Mouse (Mus musculus): ENCODE measurements around the gene Mlf2. TPM values are rescaled to one million over a fixed set of nuclear protein-coding genes. Genes with fewer than 3 reads are reported as not detected.
"Not testable (repeated sequence)": the region's sequence is repeated elsewhere in the genome, so short reads cannot be mapped to it uniquely, and the experiment has no call there.

The Mlf2 gene
- polyA plus RNA-seq, 1 experiment, result 403 TPM

DNA sequence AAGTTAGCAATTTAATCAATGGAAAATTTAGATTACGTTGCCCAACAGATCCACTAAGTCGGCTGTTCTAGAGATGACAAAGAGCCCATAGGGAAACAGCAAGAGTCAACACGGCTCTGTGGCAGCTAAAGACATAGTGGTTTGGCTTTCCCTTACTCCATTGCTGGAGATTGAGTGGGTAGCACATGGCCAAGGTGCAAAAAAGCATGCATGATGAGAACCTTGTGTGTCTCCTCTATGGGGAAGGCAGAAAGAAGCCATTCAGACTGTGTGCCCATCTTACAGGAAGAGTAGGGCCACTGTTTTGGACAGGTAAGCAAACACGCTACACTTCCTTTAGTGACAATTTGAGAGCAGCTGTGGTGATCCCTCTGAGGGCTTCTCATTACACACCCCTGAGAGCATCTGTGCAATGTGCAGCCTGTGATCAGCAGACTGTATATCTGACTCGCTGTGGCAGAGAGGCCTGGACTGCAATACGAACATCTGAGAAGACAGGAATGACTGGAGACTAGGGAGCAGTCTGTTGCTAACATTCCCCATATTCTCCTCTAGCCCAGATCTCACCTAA, 42.5 kb upstream of the Mlf2 start:
- Histone ChIP-seq H3K27me3 (replicated peaks; ENCODE audit: control insufficient read depth, insufficient read depth, low read length) (no peaks in the 10 kb centered on the region), H3K4me1 (ENCODE audit: control insufficient read depth, insufficient read depth, low read length) (no peaks in the 10 kb centered on the region), H3K27ac (ENCODE audit: insufficient read depth, low read depth, low read length) (no peak overlapping the region), H3K36me3 (ENCODE audit: control insufficient read depth, insufficient read depth, low read length) (no peaks in the 10 kb centered on the region), H3K4me3 (ENCODE audit: insufficient read depth, low read depth, low read length) (no peak overlapping the region)
- no peak for DNase-seq
- WGBS, result 89% methylated on average over 6 of the region's 6 CpGs
- TF ChIP-seq CTCF (conservative IDR thresholded peaks at IDR 0.05; ENCODE audit: insufficient read depth, insufficient read length, low read depth, low read length) (no peak), POLR2A (IDR thresholded peaks at IDR 0.05; ENCODE audit: low read depth, low read length) (no peak)

DNA sequence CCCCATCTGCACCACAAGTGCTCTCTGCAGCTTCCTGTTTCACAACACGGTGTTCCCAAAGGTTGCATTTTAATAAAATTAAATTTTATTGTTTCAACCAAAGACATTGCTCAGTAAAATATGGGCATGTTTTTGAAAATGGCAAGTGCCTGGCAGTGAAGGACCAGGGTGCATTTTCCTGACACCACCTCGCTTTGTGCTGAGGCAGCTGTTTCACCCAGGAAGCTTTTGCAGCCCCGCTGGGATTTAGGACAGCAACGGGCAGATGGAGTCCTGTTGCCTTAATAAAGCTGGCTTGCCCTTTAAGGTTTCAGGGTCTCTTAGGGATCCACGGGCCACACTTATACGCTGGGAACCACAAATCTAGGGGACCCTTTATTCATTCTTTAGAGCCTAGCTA, 40.2 kb upstream of the Mlf2 start:
- WGBS, result 59% methylated on average over 6 of the region's 6 CpGs
- Histone ChIP-seq H3K27ac (ENCODE audit: insufficient read depth, low read depth, low read length) (no peak overlapping the region), H3K27me3 (replicated peaks; ENCODE audit: control insufficient read depth, insufficient read depth, low read length) (no peaks in the 10 kb centered on the region), H3K36me3 (ENCODE audit: control insufficient read depth, insufficient read depth, low read length) (no peaks in the 10 kb centered on the region), H3K4me3 (ENCODE audit: insufficient read depth, low read depth, low read length) (no peak overlapping the region), H3K4me1 (ENCODE audit: control insufficient read depth, insufficient read depth, low read length) (no peaks in the 10 kb centered on the region)
- TF ChIP-seq CTCF (conservative IDR thresholded peaks at IDR 0.05; ENCODE audit: insufficient read depth, insufficient read length, low read depth, low read length), result no peak
- no peak for TF ChIP-seq POLR2A (IDR thresholded peaks at IDR 0.05; ENCODE audit: low read depth, low read length)
- no peak for DNase-seq

DNA sequence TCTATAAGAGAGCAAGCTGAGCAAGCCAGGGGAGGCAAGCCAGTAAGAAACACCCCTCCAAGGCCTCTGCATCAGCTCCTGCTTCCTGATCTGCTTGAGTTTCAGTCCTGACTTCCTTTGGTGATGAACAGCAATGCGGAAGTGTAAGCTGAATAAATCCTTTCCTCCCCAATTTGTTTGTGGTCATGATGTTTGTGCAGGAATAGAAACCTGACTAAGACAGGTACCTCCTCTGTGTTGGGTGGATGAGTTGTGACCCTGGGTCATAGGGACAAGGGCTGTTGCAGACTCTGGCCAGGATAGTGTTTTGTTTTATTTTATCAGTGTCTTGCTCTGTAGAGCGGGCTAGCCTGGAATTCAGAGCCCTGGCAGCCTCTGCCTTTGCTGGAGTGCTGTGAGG, 37.1 kb upstream of the Mlf2 start:
- H3K36me3 ChIP-seq (ENCODE audit: control insufficient read depth, insufficient read depth, low read length); H3K27me3 ChIP-seq (replicated peaks; ENCODE audit: control insufficient read depth, insufficient read depth, low read length); DNase-seq; H3K27ac ChIP-seq (ENCODE audit: insufficient read depth, low read depth, low read length); H3K4me1 ChIP-seq (ENCODE audit: control insufficient read depth, insufficient read depth, low read length); H3K4me3 ChIP-seq (ENCODE audit: insufficient read depth, low read depth, low read length): not testable (repeated sequence)
- 74% methylated on average over 2 of the region's 2 CpGs for WGBS

DNA sequence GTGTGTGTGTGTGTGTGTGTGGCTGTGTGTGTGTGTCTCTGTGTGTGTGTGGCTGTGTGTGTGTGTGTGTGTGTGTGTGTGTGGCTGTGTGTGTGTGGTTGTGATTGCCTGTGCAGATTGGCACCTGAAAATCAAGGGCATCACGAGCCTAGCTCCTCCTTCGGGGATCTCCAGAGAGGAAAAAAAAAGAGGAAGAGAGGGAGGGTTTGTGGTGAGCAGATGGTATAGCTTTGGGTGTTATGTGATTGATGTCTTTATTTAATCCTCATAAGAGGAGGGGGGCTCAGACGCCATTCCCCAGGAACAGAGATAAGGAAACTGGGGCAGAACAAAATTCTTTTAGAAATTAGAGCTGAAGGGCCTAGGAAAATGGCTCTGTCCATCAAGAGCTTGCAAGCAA, 32.8 kb upstream of the Mlf2 start:
- no peak for DNase-seq
- H3K27me3 ChIP-seq (replicated peaks; ENCODE audit: control insufficient read depth, insufficient read depth, low read length), result no peaks in the 10 kb centered on the region
- 66% methylated on average over 3 of the region's 3 CpGs for WGBS
- H3K4me1 ChIP-seq (ENCODE audit: control insufficient read depth, insufficient read depth, low read length), result no peaks in the 10 kb centered on the region
- no peaks in the 10 kb centered on the region for H3K36me3 ChIP-seq (ENCODE audit: control insufficient read depth, insufficient read depth, low read length)
- TF ChIP-seq POLR2A (IDR thresholded peaks at IDR 0.05; ENCODE audit: low read depth, low read length) (no peak), CTCF (conservative IDR thresholded peaks at IDR 0.05; ENCODE audit: insufficient read depth, insufficient read length, low read depth, low read length) (no peak)
- no peak overlapping the region for H3K27ac ChIP-seq (ENCODE audit: insufficient read depth, low read depth, low read length)
- H3K4me3 ChIP-seq (ENCODE audit: insufficient read depth, low read depth, low read length), result no peak overlapping the region

DNA sequence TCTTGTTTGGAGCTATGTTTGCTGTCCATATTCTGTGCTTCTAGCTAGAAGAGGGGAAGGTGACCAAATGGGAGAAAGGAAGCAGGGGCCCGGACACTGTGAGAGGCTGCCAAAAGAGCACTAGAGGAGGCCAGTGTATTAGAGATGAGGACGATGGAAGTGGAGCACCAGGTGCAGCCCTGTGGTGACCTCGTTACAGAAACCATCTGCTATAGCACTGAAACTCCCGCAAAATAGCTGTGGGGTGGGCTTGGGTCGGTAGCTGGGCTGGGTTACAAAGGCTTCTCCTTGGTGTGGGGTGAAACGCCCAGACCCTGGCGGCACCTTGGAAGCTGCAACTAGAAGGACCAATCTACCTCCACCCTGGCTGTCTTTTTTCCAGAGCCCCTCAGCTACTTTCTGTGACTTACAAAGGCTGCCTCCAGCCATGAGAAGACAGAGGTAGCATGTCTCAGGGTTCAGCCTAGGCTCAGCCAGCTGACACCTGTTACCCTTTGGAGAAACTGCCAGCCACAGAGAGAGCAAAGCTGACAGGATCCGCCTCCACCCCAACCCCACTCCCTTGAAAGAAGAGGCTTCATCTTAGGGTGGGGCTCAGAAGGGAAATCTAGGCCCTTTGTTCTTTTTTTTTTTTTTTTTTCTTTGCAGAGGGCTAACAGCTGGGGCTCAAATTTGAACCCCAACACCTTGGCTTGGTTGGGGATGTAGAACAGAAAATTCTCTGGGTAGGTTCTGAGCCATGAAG, 31.0 kb upstream of the Mlf2 start:
- Histone ChIP-seq H3K36me3 (ENCODE audit: control insufficient read depth, insufficient read depth, low read length) (no peaks in the 10 kb centered on the region), H3K4me1 (ENCODE audit: control insufficient read depth, insufficient read depth, low read length) (peaks cover 7% of the 10 kb centered on the region; the same call in 1 of the 2 replicates), H3K4me3 (ENCODE audit: insufficient read depth, low read depth, low read length) (no peak overlapping the region), H3K27me3 (replicated peaks; ENCODE audit: control insufficient read depth, insufficient read depth, low read length) (no peaks in the 10 kb centered on the region), H3K27ac (ENCODE audit: insufficient read depth, low read depth, low read length) (no peak overlapping the region)
- 70% methylated on average over 8 of the region's 8 CpGs for WGBS
- DNase-seq, result no peak
- TF ChIP-seq CTCF (conservative IDR thresholded peaks at IDR 0.05; ENCODE audit: insufficient read depth, insufficient read length, low read depth, low read length) (no peak), POLR2A (IDR thresholded peaks at IDR 0.05; ENCODE audit: low read depth, low read length) (no peak)

DNA sequence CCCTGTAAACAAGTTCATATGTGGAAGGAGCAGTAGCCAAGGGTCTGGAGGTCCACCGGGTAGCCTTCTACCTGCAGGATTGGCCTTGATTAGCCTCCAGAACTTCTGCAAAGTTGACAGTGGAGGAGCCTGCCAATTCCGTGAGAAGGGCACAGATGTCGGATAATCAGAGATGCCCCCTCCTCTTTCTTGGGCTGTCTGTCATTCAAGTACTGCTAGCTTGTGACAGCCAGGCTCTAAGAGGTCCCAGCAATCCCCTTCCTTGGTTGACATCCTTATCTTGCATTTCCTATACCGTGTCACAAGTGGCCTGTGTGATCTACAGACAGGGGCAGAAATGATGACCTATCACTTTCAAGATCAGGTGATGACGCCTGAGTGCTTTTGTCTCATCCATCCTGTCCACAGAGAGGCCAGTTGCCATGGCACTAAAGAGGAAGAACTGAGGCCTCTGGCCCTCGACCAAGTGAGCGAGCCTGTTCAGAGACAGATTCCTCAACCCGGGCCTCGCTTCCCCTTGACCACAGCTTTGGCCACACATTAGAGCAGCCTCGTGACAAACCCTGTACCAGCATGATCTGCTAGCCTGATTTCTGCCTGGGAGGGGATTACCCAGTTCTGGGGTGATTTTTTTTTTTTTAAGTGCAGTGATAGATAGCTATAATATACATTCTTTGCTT, 30.2 kb upstream of the Mlf2 start:
- peaks cover 7% of the 10 kb centered on the region; the same call in 1 of the 2 replicates for H3K4me1 ChIP-seq (ENCODE audit: control insufficient read depth, insufficient read depth, low read length)
- H3K27me3 ChIP-seq (replicated peaks; ENCODE audit: control insufficient read depth, insufficient read depth, low read length), result no peaks in the 10 kb centered on the region
- H3K4me3 ChIP-seq (ENCODE audit: insufficient read depth, low read depth, low read length), result no peak overlapping the region
- H3K27ac ChIP-seq (ENCODE audit: insufficient read depth, low read depth, low read length), result no peak overlapping the region
- 74% methylated on average over 10 of the region's 10 CpGs for WGBS
- TF ChIP-seq POLR2A (IDR thresholded peaks at IDR 0.05; ENCODE audit: low read depth, low read length), result no peak
- no peak for TF ChIP-seq CTCF (conservative IDR thresholded peaks at IDR 0.05; ENCODE audit: insufficient read depth, insufficient read length, low read depth, low read length)
- DNase-seq, result peak; percentile 47
- no peaks in the 10 kb centered on the region for H3K36me3 ChIP-seq (ENCODE audit: control insufficient read depth, insufficient read depth, low read length)

DNA sequence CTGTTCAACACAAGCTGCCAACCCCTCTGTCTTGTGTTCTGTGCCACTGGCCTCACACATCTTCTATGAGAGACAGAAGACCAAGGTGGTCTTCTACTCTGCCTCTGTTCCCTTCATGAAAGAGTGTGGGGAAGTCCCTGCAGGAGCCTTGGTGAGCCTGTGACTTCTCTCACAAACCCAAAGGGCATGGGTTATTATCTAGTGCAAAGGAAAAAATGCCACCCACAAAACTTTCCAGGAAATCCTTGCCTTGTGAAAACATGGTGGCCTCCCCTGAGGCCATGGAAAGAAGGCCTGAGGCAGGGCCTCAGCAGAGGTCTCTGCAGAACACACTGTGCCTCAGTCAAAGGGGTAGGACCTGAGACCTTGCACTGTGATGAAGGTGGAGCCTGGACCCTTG, 29.3 kb upstream of the Mlf2 start:
- TF ChIP-seq CTCF (conservative IDR thresholded peaks at IDR 0.05; ENCODE audit: insufficient read depth, insufficient read length, low read depth, low read length) (no peak), POLR2A (IDR thresholded peaks at IDR 0.05; ENCODE audit: low read depth, low read length) (no peak)
- no peaks in the 10 kb centered on the region for H3K27me3 ChIP-seq (replicated peaks; ENCODE audit: control insufficient read depth, insufficient read depth, low read length)
- no peak for DNase-seq
- no peak overlapping the region for H3K4me3 ChIP-seq (ENCODE audit: insufficient read depth, low read depth, low read length)
- peaks cover 7% of the 10 kb centered on the region; the same call in 1 of the 2 replicates for H3K4me1 ChIP-seq (ENCODE audit: control insufficient read depth, insufficient read depth, low read length)
- no peak overlapping the region for H3K27ac ChIP-seq (ENCODE audit: insufficient read depth, low read depth, low read length)
- no peaks in the 10 kb centered on the region for H3K36me3 ChIP-seq (ENCODE audit: control insufficient read depth, insufficient read depth, low read length)
